Mouse (Mus musculus): ENCODE measurements around the gene Fam217a.
"Not testable (repeated sequence)": the region's sequence is repeated elsewhere in the genome, so short reads cannot be mapped to it uniquely, and the experiment has no call there.

DNA sequence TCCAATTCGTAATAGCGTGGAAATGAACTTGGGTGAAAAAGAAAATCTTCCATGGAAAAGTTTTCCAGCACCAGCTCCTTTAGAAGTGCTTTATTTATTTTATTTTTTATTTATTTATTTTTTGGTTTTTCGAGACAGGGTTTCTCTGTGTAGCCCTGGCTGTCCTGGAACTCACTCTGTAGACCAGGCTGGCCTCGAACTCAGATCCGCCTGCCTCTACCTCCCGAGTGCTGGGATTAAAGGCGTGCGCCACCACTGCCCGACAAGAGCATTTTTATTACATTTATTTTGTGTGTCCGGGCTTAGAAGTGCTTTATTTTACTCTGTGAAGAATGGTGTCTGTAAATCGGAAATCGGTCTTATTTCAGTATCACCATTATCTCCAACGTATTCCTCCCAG, 49.4 kb downstream of the Fam217a start:
- TF ChIP-seq CTCF (IDR thresholded peaks at IDR 0.05; ENCODE audit: borderline replicate concordance, control insufficient read depth, extremely low read depth, insufficient read depth, low read length, poor library complexity); POLR2A (IDR thresholded peaks at IDR 0.05; ENCODE audit: control insufficient read depth, extremely low read depth, insufficient read depth, low read length, poor library complexity): not testable (repeated sequence)

Measured in thymus, adult 2 months (tissue).